Mouse (Mus musculus): ENCODE results near the gene Stk38. TPM values are rescaled to one million over a fixed set of nuclear protein-coding genes. Genes with fewer than 3 reads are reported as not detected.

Gene Stk38
- polyA plus RNA-seq, 1 experiment from 2014 or later: 130 TPM

Other genes starting within 250 kb of the Stk38 start
- 1.1 and 1.2 TPM in 2 replicates for gene Mapk13, start 238.7 kb downstream of the Stk38 start, polyA plus RNA-seq (2014; fragmentation: Nextera tagmentation; extraction: Ambion mirVana)
- 6.5 and 9.7 TPM in 2 replicates for gene Brpf3, start 206.9 kb downstream of the Stk38 start, polyA plus RNA-seq (2014; fragmentation: Nextera tagmentation; extraction: Ambion mirVana)
- gene Pnpla1, start 149.6 kb downstream of the Stk38 start, polyA plus RNA-seq (2014; fragmentation: Nextera tagmentation; extraction: Ambion mirVana): not detected in 2 replicates
- gene 4930539E08Rik, start 92.7 kb downstream of the Stk38 start, polyA plus RNA-seq (2014; fragmentation: Nextera tagmentation; extraction: Ambion mirVana): 0.10 TPM in 1 of 2 replicates, not detected in the other
- gene Pxt1, start 64.2 kb downstream of the Stk38 start, polyA plus RNA-seq (2014; fragmentation: Nextera tagmentation; extraction: Ambion mirVana): not detected in 2 replicates
- gene Kctd20, start 56.0 kb downstream of the Stk38 start, polyA plus RNA-seq (2014; fragmentation: Nextera tagmentation; extraction: Ambion mirVana): 92.4 and 97.4 TPM in 2 replicates
- gene Srsf3, start 24.6 kb upstream of the Stk38 start, polyA plus RNA-seq (2014; fragmentation: Nextera tagmentation; extraction: Ambion mirVana): 899 and 948 TPM in 2 replicates
- gene Cdkn1a, start 83.0 kb upstream of the Stk38 start, polyA plus RNA-seq (2014; fragmentation: Nextera tagmentation; extraction: Ambion mirVana): 16.1 and 17.4 TPM in 2 replicates
- gene Rab44, start 106.2 kb upstream of the Stk38 start, polyA plus RNA-seq (2014; fragmentation: Nextera tagmentation; extraction: Ambion mirVana): 0.22 and 0.44 TPM in 2 replicates
- gene Cpne5, start 230.2 kb upstream of the Stk38 start, polyA plus RNA-seq (2014; fragmentation: Nextera tagmentation; extraction: Ambion mirVana): 7.4 TPM in 2 replicates